Mouse (Mus musculus) myocyte (in vitro differentiated cells): ENCODE measurements around the gene Pard6a.

Experiments
- CEBPB ChIP-seq: IDR thresholded peaks from 2 replicates; pipeline ENCODE4 v1.6.1; 2011; ENCODE audit warnings: mild to moderate bottlenecking, moderate library complexity; ENCODE audit not compliant: poor library complexity, insufficient read depth, severe bottlenecking
- E2F4 ChIP-seq: IDR thresholded peaks from one replicate; pipeline ENCODE4 v1.6.1; 2011; ENCODE audit warnings: mild to moderate bottlenecking, control low read depth, moderate library complexity; ENCODE audit not compliant: insufficient read depth
- MAX ChIP-seq: IDR thresholded peaks from one replicate; pipeline ENCODE4 v1.6.1; 2011; ENCODE audit warnings: low read depth, mild to moderate bottlenecking, control low read depth
- MYOD1 ChIP-seq, 3 experiments: IDR thresholded peaks; one replicate each; pipeline ENCODE4 v1.6.1; 2011; ENCODE audit warnings: control low read depth in 2 of 3, low read depth in 2 of 3, mild to moderate bottlenecking in 2 of 3, moderate library complexity in 1 of 3; ENCODE audit not compliant: insufficient read length in 2 of 3, control insufficient read depth in 1 of 3
- MYOG ChIP-seq, 3 experiments: IDR thresholded peaks; one replicate each; pipeline ENCODE4 v1.6.1; 2011; ENCODE audit warnings: control low read depth in 2 of 3, low read depth in 2 of 3, mild to moderate bottlenecking in 2 of 3; ENCODE audit not compliant: insufficient read length in 2 of 3, control insufficient read depth in 1 of 3, insufficient read depth in 1 of 3
- POLR2A ChIP-seq: IDR thresholded peaks from one replicate; pipeline ENCODE4 v1.6.1; 2011; ENCODE audit warnings: low read depth, mild to moderate bottlenecking, control low read depth, moderate library complexity; ENCODE audit not compliant: insufficient read length
- POLR2AphosphoS2 ChIP-seq: IDR thresholded peaks from one replicate; pipeline ENCODE4 v1.6.1; 2011; ENCODE audit warnings: low read depth, control low read depth; ENCODE audit not compliant: insufficient read length
- REST ChIP-seq: IDR thresholded peaks from one replicate; pipeline ENCODE4 v1.6.1; 2011; ENCODE audit warnings: mild to moderate bottlenecking, control low read depth, moderate library complexity; ENCODE audit not compliant: insufficient read depth, insufficient read length
- SRF ChIP-seq: IDR thresholded peaks from one replicate; pipeline ENCODE4 v1.6.1; 2011; ENCODE audit warnings: low read depth; ENCODE audit not compliant: control insufficient read depth, insufficient read length
- TCF12 ChIP-seq: IDR thresholded peaks from one replicate; pipeline ENCODE4 v1.6.1; 2011; ENCODE audit warnings: mild to moderate bottlenecking, control low read depth; ENCODE audit not compliant: poor library complexity, insufficient read depth, severe bottlenecking
- TCF3 ChIP-seq: IDR thresholded peaks from one replicate; pipeline ENCODE4 v1.6.1; 2011; ENCODE audit warnings: low read depth, control low read depth; ENCODE audit not compliant: insufficient read length
- USF1 ChIP-seq: IDR thresholded peaks from one replicate; pipeline ENCODE4 v1.6.1; 2011; ENCODE audit warnings: low read depth, mild to moderate bottlenecking, control low read depth, moderate library complexity

DNA sequence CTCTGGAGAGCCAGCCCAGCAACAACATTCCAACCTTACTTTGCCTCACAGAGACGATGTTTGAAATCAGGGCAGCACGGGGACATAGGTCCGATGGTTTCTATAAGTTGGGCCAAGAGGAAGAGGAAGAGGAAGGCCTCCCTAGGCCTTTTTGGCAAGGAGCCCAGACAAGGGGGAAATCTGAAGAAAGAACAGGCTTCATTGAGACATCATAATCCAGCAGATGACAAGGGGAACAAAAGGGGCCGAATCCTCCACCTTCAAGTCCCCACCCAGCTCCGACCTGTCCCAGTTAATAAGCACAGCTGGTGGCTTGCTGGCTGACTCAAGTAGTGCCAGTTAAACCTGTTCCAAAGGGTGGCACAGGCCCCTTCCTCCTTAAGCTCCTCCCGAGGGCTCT is 14.1 kb downstream of the Pard6a start:
- TF ChIP-seq E2F4 (no peak), MYOD1 (IDR thresholded peaks at IDR 0.05; ENCODE audit: control insufficient read depth in 1 of 3, insufficient read length in 2 of 3, low read depth in 2 of 3) (no peak), USF1 (no peak), POLR2A (no peak), TCF12 (no peak), MAX (no peak), POLR2AphosphoS2 (no peak), CEBPB (no peak), MYOG (IDR thresholded peaks at IDR 0.05; ENCODE audit: control insufficient read depth in 1 of 3, insufficient read depth in 1 of 3, insufficient read length in 2 of 3, low read depth in 2 of 3) (no peak), TCF3 (no peak), REST (no peak), SRF (no peak)
